In the genomic region with DNA sequence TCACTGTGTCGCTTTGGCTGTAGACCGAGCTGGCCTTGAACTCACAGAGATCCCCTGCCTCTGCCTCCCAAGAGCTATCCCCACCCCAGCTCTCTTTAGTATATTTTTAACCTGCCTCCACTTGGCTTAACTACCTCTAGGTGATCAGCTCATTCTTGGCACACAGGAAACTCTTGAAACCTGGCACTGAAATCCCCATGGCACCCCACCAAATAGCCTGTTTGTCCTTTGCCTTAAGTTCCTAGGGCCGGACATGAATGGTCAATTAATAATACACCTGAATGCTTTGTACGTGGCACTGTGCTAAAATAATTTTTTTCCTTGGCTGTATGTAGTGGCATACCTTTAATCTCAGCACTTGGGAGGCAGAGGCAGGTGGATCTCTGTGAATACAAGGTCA, we compare ENCODE assay signal across 31 mouse cellular contexts. TPM values are rescaled to one million over a fixed set of nuclear protein-coding genes. Genes with fewer than 3 reads are reported as not detected.
A peak's percentile ranks its signal among the peaks of the same experiment; 100 is the strongest.
DNase-seq lines count a peak whose midpoint lies in the region; ATAC-seq and TF ChIP-seq lines count a peak whose summit lies in the region.
"Had no signal": no experiment of that assay in that cellular context is flagged by ENCODE, and none has a peak within 500 bp of the region (broad histone marks: within the 10 kb centered on the region; RNA-seq: fewer than 3 reads in every experiment).

No protein-coding gene starts in this region.

- ATAC-seq in heart, embryonic 12.5 days (ENCODE audit: insufficient number of reproducible peaks, low FRiP score), result no peak
- ATAC-seq: forebrain, embryonic 13.5 days; hindbrain, embryonic 16.5 days; midbrain, embryonic 16.5 days had no signal

- no peaks in the 10 kb centered on the region for H3K4me1 ChIP-seq in heart, adult 2 months (ENCODE audit: control insufficient read depth, insufficient read depth, low read length)
- H3K4me1 ChIP-seq in heart, embryonic 12.5 days (replicated peaks), result peaks cover 3% of the 10 kb centered on the region
- H3K4me1 ChIP-seq: forebrain, embryonic 13.5 days; heart, embryonic 15.5 days had no signal

- no peaks in the 10 kb centered on the region for H3K9me3 ChIP-seq in heart, embryonic 12.5 days (replicated peaks)
- H3K9me3 ChIP-seq: forebrain, embryonic 13.5 days; heart, embryonic 15.5 days had no signal

- no peak overlapping the region for H3K4me2 ChIP-seq in heart, embryonic 12.5 days
- H3K4me2 ChIP-seq: forebrain, embryonic 13.5 days; heart, embryonic 15.5 days; midbrain, embryonic 11.5 days had no signal

- no peak overlapping the region for H3K9ac ChIP-seq in heart, adult 2 months (ENCODE audit: low read depth, low read length)
- no peak overlapping the region for H3K9ac ChIP-seq in heart, embryonic 12.5 days
- H3K9ac ChIP-seq: forebrain, embryonic 13.5 days; heart, embryonic 15.5 days had no signal

- no peak overlapping the region for H3K27ac ChIP-seq in heart, adult 2 months
- H3K27ac ChIP-seq in heart, embryonic 12.5 days (ENCODE audit: poor library complexity, severe bottlenecking), result no peak overlapping the region
- H3K27ac ChIP-seq: forebrain, embryonic 13.5 days; heart, embryonic 15.5 days had no signal

- H3K27me3 ChIP-seq in heart, adult 2 months (ENCODE audit: control insufficient read depth, insufficient read depth, low read length), result no peaks in the 10 kb centered on the region
- H3K27me3 ChIP-seq in heart, embryonic 12.5 days (replicated peaks), result peaks cover 26% of the 10 kb centered on the region

- no peaks in the 10 kb centered on the region for H3K79me2 ChIP-seq in heart, adult 2 months (replicated peaks; ENCODE audit: control insufficient read depth, insufficient read depth, low read length)

- peak; percentile 24 to 25 for DNase-seq in heart, adult 2 months
- peak; percentile 1 to 42 for DNase-seq in kidney, postnatal 36 days
- DNase-seq in kidney, postnatal 10 days, result no peak
- peak; percentile 19 for DNase-seq in heart, adult 8-10 months (ENCODE audit: low spot score)
- peak; percentile 4 to 23 for DNase-seq in heart, postnatal 14 days
- DNase-seq in urinary bladder, postnatal 10 days (ENCODE audit: low spot score), result no peak
- DNase-seq: adrenal gland, postnatal 14 days; cerebellum, adult 11 months; cerebellum, adult 9-10 months; cerebellum, postnatal 36 days; gastrocnemius, postnatal 10 days; liver; right cerebral cortex, adult 18-20 months; right cerebral cortex, postnatal 4 days; thymus, adult 2 months; thymus, postnatal 36 days had no signal

- H3K36me3 ChIP-seq in heart, adult 2 months (ENCODE audit: control insufficient read depth, insufficient read depth, low read length), result no peaks in the 10 kb centered on the region
- no peaks in the 10 kb centered on the region for H3K36me3 ChIP-seq in heart, embryonic 12.5 days
- H3K36me3 ChIP-seq: heart, embryonic 15.5 days had no signal

- intact Hi-C loops in heart, adult 2 months (cut with DNase I), result no loop called here
- intact Hi-C loops in heart, postnatal 14 days (cut with DNase I), result no loop called here

- WGBS in heart, adult 2 months, result 69% methylated on average over 4 of the region's 4 CpGs
- 87% methylated on average over 4 of the region's 4 CpGs for WGBS in heart, embryonic 12.5 days

- no peak for TF ChIP-seq POLR2A in heart, adult 2 months (IDR thresholded peaks at IDR 0.05; ENCODE audit: insufficient read depth, low read depth, low read length)

- TF ChIP-seq EP300 in heart, adult 2 months (IDR thresholded peaks at IDR 0.05; ENCODE audit: insufficient read depth, low read depth, low read length), result no peak

- TF ChIP-seq CTCF in heart, adult 2 months (IDR thresholded peaks at IDR 0.05), result no peak

- H3K4me3 ChIP-seq in heart, adult 2 months, result no peak overlapping the region
- no peak overlapping the region for H3K4me3 ChIP-seq in heart, embryonic 12.5 days
- H3K4me3 ChIP-seq: forebrain, embryonic 13.5 days; heart, embryonic 15.5 days had no signal

RNA-seq across cellular contexts. Expression of a gene that starts 41.1 kb away (rescaled TPM):
- total RNA-seq in heart, adult 2 months (2021), result not detected
- polyA plus RNA-seq in heart, adult 2 months (2012; rRNA removed), result 0.08 TPM in 1 of 2 replicates, not detected in the other
- polyA plus RNA-seq in heart, embryonic 12.5 days (2016; fragmentation: Nextera tagmentation; extraction: Ambion mirVana), result 0.10 and 0.12 TPM in 2 replicates
- not detected for total RNA-seq in heart, adult 8-10 months (2022)
- total RNA-seq in heart, postnatal 14 days (2021), result under 1 TPM in 1 of 2 experiments, not detected in 1; 0.07 TPM
- total RNA-seq: adrenal gland, postnatal 14 days; layer of hippocampus, adult 18-20 months; left cerebral cortex, adult 18-20 months; megakaryocyte, adult 5-6 weeks; MEL; neutrophil, adult 5-6 weeks had no signal
- polyA plus RNA-seq: gonadal fat pad, adult 2 months; intestine, embryonic 14.5 days; liver, embryonic 16.5 days; lung, embryonic 16.5 days had no signal

Comparison
In these comparisons a context has a peak if more than half of its experiments do, and no peak if none do; other contexts are left out.
1. DNase-seq: peak in heart, adult 2 months (2 of 2), kidney, postnatal 36 days (2 of 2), heart, adult 8-10 months (single experiment) and heart, postnatal 14 days (2 of 2); none in kidney, postnatal 10 days (single experiment) and urinary bladder, postnatal 10 days (single experiment).